Mouse (Mus musculus) monocyte, adult 2 months (primary cell): ENCODE measurements around the gene Orm3.
"Not testable (repeated sequence)": the region's sequence is repeated elsewhere in the genome, so short reads cannot be mapped to it uniquely, and the experiment has no call there.

ENCODE experiments used
- DNase-seq, 2 experiments: peaks; one replicate each; pipeline ENCODE4 v3.0.0; 2022; ENCODE audit warnings: low spot score in 2 of 2, low read depth in 1 of 2

Orm3 gene

GRCm38 (mm10) chr4:63355877-63356665, at the start of gene Orm3:
TSS of gene Orm3 (plus strand) at chr4:63356162.
- DNase-seq = no peak

GRCm38 (mm10) chr4:63307175-63308062, 48.5 kb upstream of the Orm3 start:
- peak; percentile 21 to 46 for DNase-seq

GRCm38 (mm10) chr4:63308316-63308715, 47.6 kb upstream of the Orm3 start:
- no peak for DNase-seq

GRCm38 (mm10) chr4:63310247-63310855, 45.6 kb upstream of the Orm3 start:
- no peak for DNase-seq

GRCm38 (mm10) chr4:63311426-63311825, 44.5 kb upstream of the Orm3 start:
- DNase-seq = no peak

- no peak for DNase-seq
Measured at GRCm38 (mm10) chr4:63314063-63314462, 41.9 kb upstream of the Orm3 start.

GRCm38 (mm10) chr4:63316076-63316746, 39.8 kb upstream of the Orm3 start:
- DNase-seq = no peak

- not testable (repeated sequence) for DNase-seq
Measured at GRCm38 (mm10) chr4:63319566-63319965, 36.4 kb upstream of the Orm3 start.

- DNase-seq = no peak
Measured at GRCm38 (mm10) chr4:63323275-63323815, 32.6 kb upstream of the Orm3 start.

GRCm38 (mm10) chr4:63333403-63333802, 22.6 kb upstream of the Orm3 start:
- no peak for DNase-seq

GRCm38 (mm10) chr4:63338414-63339076, 17.4 kb upstream of the Orm3 start:
- DNase-seq = no peak

GRCm38 (mm10) chr4:63342491-63342890, 13.5 kb upstream of the Orm3 start:
- DNase-seq = no peak

- no peak for DNase-seq
Measured at GRCm38 (mm10) chr4:63343608-63344007, 12.4 kb upstream of the Orm3 start.

- no peak for DNase-seq
Measured at GRCm38 (mm10) chr4:63344295-63344694, 11.7 kb upstream of the Orm3 start, which contains the start of gene Orm1. TSS of gene Orm1 (plus strand) at chr4:63344560.

- no peak for DNase-seq
Measured at GRCm38 (mm10) chr4:63345261-63345660, 10.7 kb upstream of the Orm3 start.

- DNase-seq = no peak
Measured at GRCm38 (mm10) chr4:63346659-63347058, 9.3 kb upstream of the Orm3 start.

- DNase-seq = no peak
Measured at GRCm38 (mm10) chr4:63348524-63348923, 7.4 kb upstream of the Orm3 start.

GRCm38 (mm10) chr4:63356981-63357570, 1.1 kb downstream of the Orm3 start:
- no peak for DNase-seq

GRCm38 (mm10) chr4:63359861-63360260, 3.9 kb downstream of the Orm3 start:
- DNase-seq = no peak

GRCm38 (mm10) chr4:63362150-63362549, 6.2 kb downstream of the Orm3 start, which contains the start of gene Orm2:
TSS of gene Orm2 (plus strand) at chr4:63362449.
- no peak for DNase-seq
